Mouse (Mus musculus): ENCODE measurements around the gene Lrrc40. TPM values are rescaled to one million over a fixed set of nuclear protein-coding genes. Genes with fewer than 3 reads are reported as not detected.

The Lrrc40 gene
- total and polyA plus RNA-seq, 3 experiments = 4.2 to 10.4 (median 9.5) TPM

GRCm38 (mm10) chr3:158049508-158049907 is 13.0 kb downstream of the Lrrc40 start:
- TF ChIP-seq POLR2A (IDR thresholded peaks at IDR 0.05; ENCODE audit: insufficient read depth, low read depth, low read length) = no peak
- no peak for TF ChIP-seq EP300 (IDR thresholded peaks at IDR 0.05; ENCODE audit: insufficient read depth, low read depth, low read length)
- TF ChIP-seq CTCF (IDR thresholded peaks at IDR 0.05) = no peak
- Histone ChIP-seq H3K27ac (no peak overlapping the region), H3K79me2 (replicated peaks; ENCODE audit: control insufficient read depth, insufficient read depth, low read length) (no peaks in the 10 kb centered on the region), H3K36me3 (ENCODE audit: control insufficient read depth, insufficient read depth, low read length) (no peaks in the 10 kb centered on the region), H3K9ac (ENCODE audit: low read depth, low read length) (no peak overlapping the region), H3K4me3 (no peak overlapping the region), H3K27me3 (ENCODE audit: control insufficient read depth, insufficient read depth, low read length) (no peaks in the 10 kb centered on the region), H3K4me1 (ENCODE audit: control insufficient read depth, insufficient read depth, low read length) (no peaks in the 10 kb centered on the region)
- WGBS = 83% methylated on average over 2 of the region's 2 CpGs
- intact Hi-C loops (cut with DNase I) = no loop called here
- DNase-seq = no peak

- H3K27ac ChIP-seq = no peak overlapping the region
- H3K36me3 ChIP-seq (ENCODE audit: control insufficient read depth, insufficient read depth, low read length) = no peaks in the 10 kb centered on the region
- H3K4me3 ChIP-seq = no peak overlapping the region
- 90% methylated on average over 2 of the region's 2 CpGs for WGBS
- H3K79me2 ChIP-seq (replicated peaks; ENCODE audit: control insufficient read depth, insufficient read depth, low read length) = no peaks in the 10 kb centered on the region
- no peak overlapping the region for H3K9ac ChIP-seq (ENCODE audit: low read depth, low read length)
- intact Hi-C loops (cut with DNase I) = no loop called here
- TF ChIP-seq CTCF (IDR thresholded peaks at IDR 0.05) (no peak), EP300 (IDR thresholded peaks at IDR 0.05; ENCODE audit: insufficient read depth, low read depth, low read length) (no peak), POLR2A (IDR thresholded peaks at IDR 0.05; ENCODE audit: insufficient read depth, low read depth, low read length) (no peak)
- no peaks in the 10 kb centered on the region for H3K27me3 ChIP-seq (ENCODE audit: control insufficient read depth, insufficient read depth, low read length)
- no peaks in the 10 kb centered on the region for H3K4me1 ChIP-seq (ENCODE audit: control insufficient read depth, insufficient read depth, low read length)
- DNase-seq = no peak
Observed at GRCm38 (mm10) chr3:158060621-158061291, 24.3 kb downstream of the Lrrc40 start.

GRCm38 (mm10) chr3:158061811-158062523 is 25.5 kb downstream of the Lrrc40 start:
- no peaks in the 10 kb centered on the region for H3K36me3 ChIP-seq (ENCODE audit: control insufficient read depth, insufficient read depth, low read length)
- TF ChIP-seq CTCF (IDR thresholded peaks at IDR 0.05) (no peak), EP300 (IDR thresholded peaks at IDR 0.05; ENCODE audit: insufficient read depth, low read depth, low read length) (no peak), POLR2A (IDR thresholded peaks at IDR 0.05; ENCODE audit: insufficient read depth, low read depth, low read length) (no peak)

GRCm38 (mm10) chr3:158065256-158065655 is 28.8 kb downstream of the Lrrc40 start:
- Histone ChIP-seq H3K27ac (no peak overlapping the region), H3K4me1 (ENCODE audit: control insufficient read depth, insufficient read depth, low read length) (no peaks in the 10 kb centered on the region), H3K4me3 (no peak overlapping the region), H3K9ac (ENCODE audit: low read depth, low read length) (no peak overlapping the region), H3K79me2 (replicated peaks; ENCODE audit: control insufficient read depth, insufficient read depth, low read length) (no peaks in the 10 kb centered on the region), H3K36me3 (ENCODE audit: control insufficient read depth, insufficient read depth, low read length) (no peaks in the 10 kb centered on the region), H3K27me3 (ENCODE audit: control insufficient read depth, insufficient read depth, low read length) (no peaks in the 10 kb centered on the region)
- 96% methylated on average over 2 of the region's 2 CpGs for WGBS
- TF ChIP-seq POLR2A (IDR thresholded peaks at IDR 0.05; ENCODE audit: insufficient read depth, low read depth, low read length) (no peak), CTCF (IDR thresholded peaks at IDR 0.05) (no peak), EP300 (IDR thresholded peaks at IDR 0.05; ENCODE audit: insufficient read depth, low read depth, low read length) (no peak)
- no peak for DNase-seq
- intact Hi-C loops (cut with DNase I) = no loop called here

More at GRCm38 (mm10) chr3:158061811-158062523, 25.5 kb downstream of the Lrrc40 start:
- Histone ChIP-seq H3K4me3 (no peak overlapping the region), H3K79me2 (replicated peaks; ENCODE audit: control insufficient read depth, insufficient read depth, low read length) (no peaks in the 10 kb centered on the region), H3K27ac (no peak overlapping the region), H3K9ac (ENCODE audit: low read depth, low read length) (no peak overlapping the region), H3K4me1 (ENCODE audit: control insufficient read depth, insufficient read depth, low read length) (no peaks in the 10 kb centered on the region), H3K27me3 (ENCODE audit: control insufficient read depth, insufficient read depth, low read length) (no peaks in the 10 kb centered on the region)
- DNase-seq = no peak
- WGBS = 89% methylated on average over 5 of the region's 5 CpGs
- intact Hi-C loops (cut with DNase I) = no loop called here

GRCm38 (mm10) chr3:158067916-158068315 is 31.5 kb downstream of the Lrrc40 start:
- 84% methylated on average over 7 of the region's 7 CpGs for WGBS

More at GRCm38 (mm10) chr3:158067916-158068315, 31.5 kb downstream of the Lrrc40 start:
- Histone ChIP-seq H3K4me3 (no peak overlapping the region), H3K9ac (ENCODE audit: low read depth, low read length) (no peak overlapping the region), H3K27ac (no peak overlapping the region), H3K4me1 (ENCODE audit: control insufficient read depth, insufficient read depth, low read length) (no peaks in the 10 kb centered on the region), H3K79me2 (replicated peaks; ENCODE audit: control insufficient read depth, insufficient read depth, low read length) (no peaks in the 10 kb centered on the region), H3K36me3 (ENCODE audit: control insufficient read depth, insufficient read depth, low read length) (no peaks in the 10 kb centered on the region), H3K27me3 (ENCODE audit: control insufficient read depth, insufficient read depth, low read length) (no peaks in the 10 kb centered on the region)
- TF ChIP-seq POLR2A (IDR thresholded peaks at IDR 0.05; ENCODE audit: insufficient read depth, low read depth, low read length) (no peak), EP300 (IDR thresholded peaks at IDR 0.05; ENCODE audit: insufficient read depth, low read depth, low read length) (no peak), CTCF (IDR thresholded peaks at IDR 0.05) (no peak)
- intact Hi-C loops (cut with DNase I) = no loop called here
- DNase-seq = no peak

All from heart, adult 2 months (tissue).